Mouse (Mus musculus): ENCODE data around the gene Tmem119.

The Tmem119 gene

GRCm38 (mm10) chr5:113800280-113800679 lies at the start of gene Tmem119:
Gene Tmem119 (minus strand): TSS chr5:113800516.
- no peak for DNase-seq

GRCm38 (mm10) chr5:113847636-113848035 lies 47.3 kb upstream of the Tmem119 start:
- no peak for DNase-seq

- DNase-seq, result no peak
These were observed 46.3 kb upstream of the Tmem119 start for GRCm38 (mm10) chr5:113846656-113847055.

GRCm38 (mm10) chr5:113845627-113846026 lies 45.3 kb upstream of the Tmem119 start:
- DNase-seq, result no peak

GRCm38 (mm10) chr5:113844721-113845120 lies 44.4 kb upstream of the Tmem119 start:
- DNase-seq, result peak; percentile 71

GRCm38 (mm10) chr5:113844106-113844505 lies 43.8 kb upstream of the Tmem119 start:
- no peak for DNase-seq

GRCm38 (mm10) chr5:113842906-113843305 lies 42.6 kb upstream of the Tmem119 start:
- DNase-seq, result no peak

GRCm38 (mm10) chr5:113842244-113842643 lies 41.9 kb upstream of the Tmem119 start:
- no peak for DNase-seq

- no peak for DNase-seq
These were observed 41.2 kb upstream of the Tmem119 start for GRCm38 (mm10) chr5:113841243-113842225.

GRCm38 (mm10) chr5:113840443-113840842 lies 40.1 kb upstream of the Tmem119 start:
- DNase-seq, result no peak

GRCm38 (mm10) chr5:113836961-113837360 lies 36.6 kb upstream of the Tmem119 start:
- DNase-seq, result no peak

- DNase-seq, result no peak
These were observed 33.1 kb upstream of the Tmem119 start for GRCm38 (mm10) chr5:113833316-113833947.

- no peak for DNase-seq
These were observed 32.2 kb upstream of the Tmem119 start, which contains the start of gene Selplg for GRCm38 (mm10) chr5:113832490-113832901. Gene Selplg (minus strand): TSS chr5:113832644.

GRCm38 (mm10) chr5:113831741-113832140 lies 31.4 kb upstream of the Tmem119 start:
- DNase-seq, result no peak

- DNase-seq, result no peak
These were observed 30.5 kb upstream of the Tmem119 start for GRCm38 (mm10) chr5:113830796-113831195.

- DNase-seq, result no peak
These were observed 30.0 kb upstream of the Tmem119 start for GRCm38 (mm10) chr5:113830292-113830643.

- DNase-seq, result no peak
These were observed 29.4 kb upstream of the Tmem119 start for GRCm38 (mm10) chr5:113829566-113830291.

GRCm38 (mm10) chr5:113828481-113828880 lies 28.2 kb upstream of the Tmem119 start:
- DNase-seq, result no peak

GRCm38 (mm10) chr5:113827991-113828411 lies 27.7 kb upstream of the Tmem119 start:
- DNase-seq, result no peak

GRCm38 (mm10) chr5:113826619-113827018 lies 26.3 kb upstream of the Tmem119 start:
- no peak for DNase-seq

GRCm38 (mm10) chr5:113825558-113825957 lies 25.2 kb upstream of the Tmem119 start:
- DNase-seq, result no peak

- DNase-seq, result no peak
These were observed 23.9 kb upstream of the Tmem119 start for GRCm38 (mm10) chr5:113824228-113824627.

GRCm38 (mm10) chr5:113818572-113818971 lies 18.3 kb upstream of the Tmem119 start:
- DNase-seq, result no peak
